Mouse (Mus musculus): Measurements from ENCODE around the gene Prkcb.

Prkcb gene

DNA sequence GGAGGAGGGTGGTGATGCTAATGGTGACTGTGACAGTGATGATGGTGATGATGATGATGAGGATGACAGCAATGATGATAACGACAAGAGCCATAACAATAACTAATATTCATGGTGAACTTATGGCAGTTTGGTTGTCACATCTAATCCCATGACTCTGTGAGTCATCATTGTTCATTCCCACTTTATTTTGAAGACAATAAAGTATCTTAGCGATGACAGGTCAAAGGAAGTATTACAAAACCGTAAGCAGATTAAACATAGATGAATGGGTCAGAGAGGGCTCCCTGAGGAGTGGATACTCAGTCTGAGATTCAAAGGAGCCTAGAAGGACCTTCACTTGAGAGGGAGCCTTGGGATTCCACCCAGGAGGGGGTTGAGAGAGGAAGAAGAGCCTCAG lies 122.3 kb downstream of the Prkcb start:
- DNase-seq: no peak

DNA sequence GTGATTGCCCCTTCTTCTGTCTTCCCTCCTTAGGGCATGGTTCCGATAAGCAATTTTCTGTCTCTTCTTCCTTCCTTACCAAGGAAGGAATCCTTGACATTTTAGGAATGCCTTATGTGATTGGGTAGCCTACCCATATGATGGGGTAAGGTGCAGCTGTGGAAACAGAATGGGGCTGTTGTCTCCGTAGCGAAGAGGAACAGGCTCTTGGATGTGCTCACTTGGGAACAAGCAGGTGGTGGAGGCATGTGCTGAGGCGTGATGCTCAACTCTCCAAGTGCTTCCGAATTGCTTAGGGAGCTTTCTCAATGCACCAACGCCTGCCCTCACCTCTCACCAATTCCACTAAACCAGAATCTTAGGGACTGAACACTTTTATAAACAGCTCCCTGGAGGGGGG lies 124.7 kb downstream of the Prkcb start:
- DNase-seq: no peak

DNA sequence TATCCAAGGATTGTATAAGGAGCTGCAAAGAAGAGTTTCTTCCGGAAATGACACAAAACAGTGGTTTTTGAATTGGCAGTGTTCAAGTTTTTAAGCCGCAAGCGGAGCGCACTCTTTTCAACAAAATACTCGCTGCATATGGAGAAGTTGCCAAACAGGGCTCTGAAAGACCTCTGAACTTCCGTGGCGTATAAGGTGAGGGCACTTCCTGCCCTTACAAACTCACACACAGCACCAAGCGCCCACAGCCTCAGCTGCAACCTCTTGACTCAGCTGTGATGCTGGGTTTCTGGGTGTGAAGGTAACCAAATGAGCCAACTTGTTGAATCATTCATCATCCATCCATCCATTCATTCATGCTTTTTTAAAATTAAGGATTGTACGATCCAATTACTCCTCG lies 125.6 kb downstream of the Prkcb start:
- DNase-seq: no peak

DNA sequence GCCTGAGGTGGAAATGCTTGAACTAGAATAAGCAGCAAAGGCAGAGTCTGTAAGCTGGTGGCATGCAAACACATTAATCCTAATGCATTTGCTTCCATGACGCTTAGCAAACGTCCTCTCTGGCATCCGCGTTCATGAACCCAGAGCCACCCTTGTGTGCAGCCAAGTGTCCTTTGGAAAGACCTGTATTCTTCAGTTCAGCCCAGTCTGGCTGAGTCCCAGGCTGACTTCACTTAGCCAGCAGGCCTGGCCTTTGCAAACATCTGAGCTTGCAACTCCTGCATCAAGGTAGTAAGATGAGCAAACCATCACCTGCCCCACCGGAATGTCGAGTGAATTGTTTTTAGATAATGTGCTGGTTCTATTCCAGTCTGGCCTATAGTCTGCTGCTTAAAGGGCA lies 126.1 kb downstream of the Prkcb start:
- no peak for DNase-seq

DNA sequence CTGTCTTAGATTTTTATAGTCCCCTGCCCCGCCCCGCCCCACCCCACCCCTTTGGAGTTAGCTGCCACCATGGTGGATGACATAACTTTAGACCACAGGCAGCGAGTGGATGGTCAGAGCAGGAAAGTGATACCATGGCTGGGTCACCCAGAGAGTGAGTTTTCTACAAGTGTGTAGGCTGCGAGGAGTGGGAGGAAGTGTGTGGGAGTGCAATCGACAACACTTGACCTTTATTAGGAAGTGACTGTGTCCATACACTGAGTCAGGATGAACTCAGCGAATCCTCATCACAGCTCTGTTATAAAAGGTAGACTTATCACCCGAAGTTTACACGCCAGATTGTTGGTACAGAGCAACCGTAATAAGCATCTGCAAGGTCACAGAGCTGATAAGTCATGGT lies 126.8 kb downstream of the Prkcb start:
- no peak for DNase-seq

DNA sequence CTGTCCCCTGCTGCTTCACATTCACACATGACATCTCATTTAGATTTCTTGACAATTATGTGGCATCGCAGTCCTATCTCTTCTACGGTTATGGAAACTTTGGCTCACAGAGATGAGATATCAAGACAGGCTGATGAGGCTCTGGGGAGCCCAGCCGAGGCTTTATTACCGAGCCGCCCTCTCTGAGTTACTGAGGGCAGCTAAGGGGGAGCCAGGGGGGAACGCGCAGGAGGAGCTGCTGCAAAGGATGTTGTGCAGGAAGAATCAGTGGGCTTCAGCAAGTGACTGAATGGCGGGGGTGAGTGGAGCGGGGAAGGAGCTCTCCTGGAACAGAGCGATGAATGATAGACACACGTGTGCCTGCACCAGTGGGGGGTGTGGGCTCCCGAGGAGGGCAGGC lies 127.4 kb downstream of the Prkcb start:
- DNase-seq: no peak

DNA sequence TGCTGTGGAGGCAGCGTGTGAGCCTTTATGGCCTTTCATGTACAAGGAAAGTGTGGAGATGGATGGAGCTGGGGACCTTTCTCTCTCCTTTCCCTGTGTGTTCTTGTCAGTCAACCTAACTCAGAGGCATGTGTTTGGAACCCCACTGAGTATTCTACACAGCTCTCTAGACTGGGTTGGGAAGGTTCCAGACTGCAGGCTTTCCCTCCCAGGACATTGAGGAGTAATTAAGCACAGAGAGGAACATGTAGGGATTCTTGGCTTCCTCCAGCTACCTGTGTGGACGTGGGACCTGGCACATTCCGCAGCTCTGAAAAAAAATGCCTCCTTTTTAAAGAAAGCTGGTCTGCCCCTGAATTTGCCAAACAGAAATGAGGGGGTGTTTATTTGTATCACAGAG lies 130.0 kb downstream of the Prkcb start:
- no peak for DNase-seq

DNA sequence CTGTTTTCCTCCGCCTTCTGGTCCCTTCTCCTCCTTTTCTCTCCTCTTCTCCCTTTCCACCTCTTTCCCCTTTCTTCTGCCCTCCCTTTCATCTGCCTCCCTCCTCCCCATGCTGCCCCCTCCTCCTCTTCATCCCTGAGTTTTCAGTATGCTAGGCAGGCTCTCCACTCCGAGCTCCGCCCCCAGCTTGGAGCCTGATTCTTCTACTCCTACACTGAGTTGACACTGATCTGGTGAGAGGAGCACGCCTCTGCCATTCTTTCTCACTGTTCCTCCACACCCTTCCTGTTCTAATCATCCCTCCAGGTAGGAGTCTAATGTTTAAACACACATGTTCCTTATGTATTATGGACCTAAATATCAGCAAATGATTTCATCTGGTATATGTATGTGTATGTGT lies 135.3 kb downstream of the Prkcb start:
- DNase-seq: no peak

DNA sequence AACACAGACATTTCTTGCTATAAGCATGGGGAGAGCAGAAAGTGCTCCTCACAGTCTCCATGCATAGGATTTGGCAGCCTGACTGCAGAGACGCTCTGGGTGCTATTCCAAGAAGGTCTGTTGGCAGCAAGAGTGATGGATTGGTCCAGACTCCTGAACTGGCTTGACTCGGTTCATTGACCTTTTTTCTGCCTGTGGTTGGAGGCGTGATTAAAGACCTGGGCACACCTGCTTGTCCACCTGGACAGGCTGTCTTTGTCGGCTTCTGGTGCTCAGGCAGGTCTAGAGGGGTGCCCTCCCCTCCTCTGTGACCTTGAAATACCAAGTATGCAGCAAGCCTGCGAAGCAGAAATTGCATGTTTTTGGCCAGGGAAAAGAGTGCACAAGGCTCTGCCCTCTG lies 140.6 kb downstream of the Prkcb start:
- DNase-seq: no peak

DNA sequence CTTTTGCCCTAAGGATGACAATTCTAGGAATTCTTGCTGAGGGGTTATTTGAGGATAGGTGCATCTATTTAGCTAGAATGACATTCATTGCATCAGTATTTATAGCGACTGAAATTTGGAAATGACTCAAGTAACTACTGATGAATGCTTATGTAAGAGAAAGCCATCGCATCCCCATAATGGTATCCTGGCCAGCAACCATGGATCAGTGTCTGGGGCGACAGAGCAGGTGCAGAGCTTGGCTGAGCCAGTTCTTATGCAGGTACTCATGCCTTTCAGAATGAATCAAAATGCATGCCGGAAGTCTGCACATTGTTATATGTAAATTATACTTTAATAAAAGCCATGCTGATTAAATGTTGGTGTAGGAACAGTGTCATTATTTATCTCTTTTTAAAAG lies 143.8 kb downstream of the Prkcb start:
- DNase-seq: no peak

DNA sequence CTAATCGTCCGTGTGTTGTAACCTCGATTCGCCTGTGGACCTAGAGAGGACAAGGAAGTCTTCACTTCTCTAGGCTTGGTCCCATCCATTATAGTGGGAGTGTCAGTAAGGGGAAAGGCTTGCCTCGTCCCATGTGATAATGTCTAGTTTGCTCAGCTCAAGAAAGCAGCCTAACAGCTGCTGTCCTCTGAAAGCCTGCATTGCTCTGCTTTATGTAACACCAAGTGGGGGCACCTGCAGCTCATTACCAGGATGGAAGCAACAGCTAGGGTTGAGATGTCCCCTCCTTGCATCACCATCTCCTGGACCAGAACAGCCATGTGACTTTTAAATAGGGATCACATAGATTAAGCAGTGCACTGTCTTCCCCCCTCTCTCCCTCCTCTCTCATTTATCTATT lies 144.8 kb downstream of the Prkcb start:
- DNase-seq: no peak

DNA sequence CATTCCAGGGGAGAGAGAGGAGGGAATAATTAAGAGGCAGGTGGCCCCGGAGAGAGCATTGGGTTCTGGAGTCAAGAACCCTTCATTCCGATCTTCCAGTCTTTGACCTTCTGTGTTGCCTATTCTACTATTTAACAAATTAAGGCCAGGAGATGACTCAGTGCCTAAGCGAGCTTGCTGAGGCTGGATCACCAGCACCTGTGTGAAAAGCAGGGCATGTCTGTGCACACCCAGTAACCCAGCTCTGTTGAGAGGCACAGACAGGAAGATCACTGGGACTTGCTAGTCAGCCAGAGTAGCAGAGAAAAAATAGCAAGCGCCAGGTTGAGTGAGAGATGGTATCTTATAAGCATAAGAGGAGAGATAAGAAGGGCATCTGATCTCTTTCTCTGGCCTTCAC lies 146.4 kb downstream of the Prkcb start:
- DNase-seq: no peak

DNA sequence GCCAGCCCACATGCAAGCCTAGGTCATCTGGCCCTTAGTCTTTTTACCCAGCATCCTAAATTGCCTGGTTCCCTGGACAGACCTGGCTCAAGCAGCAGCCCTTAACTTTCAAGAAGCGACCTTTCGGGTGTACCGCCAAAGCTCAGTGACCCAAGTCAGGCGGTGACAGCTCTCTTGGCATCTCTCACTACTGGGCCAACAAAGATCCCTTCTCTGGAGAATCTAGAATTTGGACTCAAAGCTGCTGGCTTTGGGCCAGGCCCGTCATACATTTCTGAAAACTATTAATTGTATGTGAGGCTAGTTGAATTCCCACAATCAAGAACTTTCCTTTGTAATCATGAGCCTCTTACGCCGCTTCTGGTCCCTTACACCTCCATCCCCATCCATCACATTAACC lies 147.0 kb downstream of the Prkcb start:
- DNase-seq: no peak

DNA sequence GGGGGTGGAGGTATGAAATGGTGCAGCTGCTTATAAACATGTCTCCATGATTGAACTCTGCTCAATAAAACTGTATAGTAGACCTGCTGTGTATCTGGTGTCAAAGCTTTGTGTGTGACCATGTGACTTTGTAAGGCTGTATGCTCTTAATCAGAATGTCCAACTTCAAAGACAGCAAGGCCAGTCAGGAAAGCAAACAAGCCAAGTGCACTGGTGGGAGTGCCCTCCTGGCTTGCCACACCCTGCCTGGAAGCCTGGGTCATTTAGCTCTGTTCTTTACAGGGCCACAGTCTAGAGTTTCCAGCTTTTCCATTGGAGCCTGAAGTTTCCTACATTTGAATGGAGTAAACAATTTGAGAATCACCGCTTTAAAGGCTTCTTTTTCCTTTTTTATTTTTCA lies 148.8 kb downstream of the Prkcb start:
- no peak for DNase-seq

DNA sequence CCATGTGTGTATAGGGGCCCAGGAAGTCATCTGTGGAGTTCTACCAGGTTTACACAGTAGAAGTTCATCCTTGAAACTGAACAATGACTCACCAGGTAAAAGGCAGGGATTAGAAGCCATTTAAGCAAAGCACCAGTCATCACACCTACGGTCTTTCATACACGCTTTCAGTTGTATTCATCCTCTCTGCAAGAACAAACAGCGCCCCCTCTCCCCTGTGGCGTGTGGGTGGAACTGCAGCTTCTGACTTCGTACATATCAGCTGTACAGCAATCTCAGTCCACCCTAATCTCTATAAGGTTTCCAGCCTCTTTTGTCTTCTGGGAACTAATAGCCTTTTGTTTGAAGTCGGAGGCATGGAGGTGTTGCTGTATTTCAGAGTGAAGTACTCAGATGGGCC lies 156.5 kb downstream of the Prkcb start:
- DNase-seq: peak; percentile 30

DNA sequence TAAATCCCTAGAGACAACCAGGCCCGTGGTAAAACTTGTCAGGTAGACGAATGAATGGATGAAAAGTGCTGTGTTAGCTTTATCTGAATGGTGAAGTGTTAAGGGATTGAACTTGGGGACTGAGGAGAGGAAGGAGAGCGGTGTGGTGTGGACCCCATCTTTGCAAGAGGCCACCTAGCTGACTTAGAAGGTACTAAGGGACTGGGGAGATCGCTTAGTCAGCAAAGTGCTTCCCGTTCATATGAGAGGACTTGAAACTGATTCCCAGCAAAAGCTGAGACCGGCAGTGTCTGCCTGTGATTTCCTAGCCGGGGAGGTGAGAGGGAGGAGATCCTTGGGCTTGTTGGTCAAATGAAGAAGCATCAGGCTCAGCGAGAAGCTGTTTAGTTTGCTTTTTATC lies 164.1 kb downstream of the Prkcb start:
- DNase-seq: no peak

DNA sequence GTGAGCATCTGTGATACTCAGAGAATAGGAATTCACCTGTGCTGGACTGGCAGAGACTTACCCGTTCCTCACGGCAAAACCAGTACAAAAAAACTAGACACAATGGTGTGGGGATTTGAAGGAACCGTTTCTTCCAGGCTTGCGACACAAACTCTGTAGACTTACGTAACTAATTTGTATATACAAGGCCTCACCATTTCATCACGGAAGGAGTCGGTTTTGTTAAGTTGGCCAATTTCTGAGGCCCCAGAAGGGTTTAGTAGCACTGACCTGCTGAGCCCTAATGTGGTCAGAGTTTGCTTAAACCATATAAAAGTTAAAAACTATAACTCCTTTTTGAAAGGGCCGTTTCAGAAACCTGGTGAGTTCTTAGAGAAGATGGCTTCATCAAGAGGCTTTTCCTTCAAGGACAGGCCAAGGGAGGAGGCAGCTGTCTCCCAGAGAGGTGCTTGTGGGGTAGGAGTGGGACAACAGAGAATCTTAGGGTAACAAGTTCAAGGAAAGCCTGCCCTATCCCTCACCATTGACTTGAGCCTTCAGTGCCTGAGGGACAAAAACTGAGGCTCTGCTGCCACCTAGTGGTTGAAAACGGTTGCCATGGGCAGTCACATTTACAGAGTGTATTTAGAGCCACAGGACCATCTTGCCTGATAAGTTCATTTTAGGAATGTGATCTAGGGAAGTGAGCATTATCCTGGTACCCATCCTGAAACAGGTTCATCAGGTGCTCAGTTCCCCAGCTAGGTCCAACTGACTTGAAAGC lies 170.8 kb downstream of the Prkcb start:
- DNase-seq: peak; percentile 89

DNA sequence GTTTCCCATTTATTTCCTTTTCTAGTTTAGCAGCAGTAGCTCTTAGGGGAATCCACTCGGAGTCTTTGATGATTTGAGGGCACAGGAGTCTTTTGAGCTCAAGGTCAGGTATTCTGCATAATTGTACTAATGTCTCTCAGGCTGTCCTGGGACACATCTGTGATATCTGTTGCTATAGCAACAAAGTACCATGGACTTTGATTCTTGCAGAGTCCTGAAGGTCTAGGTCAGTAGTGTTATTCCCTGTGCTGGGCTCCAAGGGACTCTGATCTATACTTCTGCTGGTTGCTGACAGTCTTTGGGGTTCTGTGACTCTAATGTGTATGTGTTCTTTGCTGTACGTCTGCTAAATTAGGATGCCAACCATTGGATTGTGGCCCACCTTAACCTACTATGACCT lies 171.5 kb downstream of the Prkcb start:
- DNase-seq: no peak

DNA sequence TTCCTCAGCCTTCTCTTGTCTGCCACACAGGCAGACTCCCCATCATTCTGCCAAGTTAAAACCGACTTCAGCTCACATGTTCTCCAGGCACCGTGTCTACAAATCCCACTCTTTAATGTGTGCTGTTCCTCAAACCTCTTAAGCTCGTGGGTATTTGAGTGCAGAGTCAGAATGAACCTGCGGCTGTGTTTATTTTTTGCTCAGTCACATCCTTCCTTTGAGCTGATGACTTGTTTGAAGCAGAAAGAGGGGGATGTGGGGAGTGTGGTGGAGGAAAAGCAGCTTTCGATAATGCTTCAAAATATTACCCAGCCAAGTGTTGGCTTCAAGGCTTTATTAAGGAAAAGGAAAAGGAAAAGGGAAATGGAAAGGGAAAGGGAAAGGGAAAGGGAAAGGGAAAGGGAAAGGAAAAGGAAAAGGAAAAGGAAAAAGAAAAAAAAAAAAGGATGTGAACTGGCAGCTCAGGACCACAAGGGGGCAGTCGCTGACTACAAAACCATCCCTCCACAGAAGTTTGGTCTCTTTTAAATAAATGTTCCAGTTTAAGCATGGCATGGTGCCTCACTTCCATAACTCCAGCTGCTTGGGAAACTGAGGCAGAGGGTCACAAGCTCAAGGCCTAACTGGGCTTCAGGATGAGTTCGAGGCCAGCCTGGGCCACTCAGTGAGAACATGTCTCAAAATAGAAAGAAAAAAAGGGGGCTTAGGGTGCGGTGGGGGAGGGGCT lies 177.4 kb downstream of the Prkcb start:
- DNase-seq: peak; percentile 33

DNA sequence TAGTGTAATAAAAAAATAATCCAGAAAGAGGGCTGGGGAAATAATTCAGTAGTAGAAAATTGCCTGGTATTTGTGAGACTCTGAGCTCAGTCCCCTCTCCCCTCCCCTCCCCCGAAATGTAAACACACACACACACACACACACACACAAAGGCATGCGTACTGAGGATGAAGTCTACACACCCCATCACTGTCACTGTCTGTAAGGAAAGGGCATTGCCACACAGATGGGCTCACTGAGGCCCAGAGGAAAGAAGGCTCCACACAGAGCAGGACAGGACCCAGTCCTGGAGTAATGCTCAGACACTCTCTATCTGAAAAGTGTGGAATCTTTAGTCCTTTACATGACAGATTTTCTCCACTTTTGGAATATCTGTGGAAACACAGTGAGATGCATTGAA lies 178.2 kb downstream of the Prkcb start:
- no peak for DNase-seq

DNA sequence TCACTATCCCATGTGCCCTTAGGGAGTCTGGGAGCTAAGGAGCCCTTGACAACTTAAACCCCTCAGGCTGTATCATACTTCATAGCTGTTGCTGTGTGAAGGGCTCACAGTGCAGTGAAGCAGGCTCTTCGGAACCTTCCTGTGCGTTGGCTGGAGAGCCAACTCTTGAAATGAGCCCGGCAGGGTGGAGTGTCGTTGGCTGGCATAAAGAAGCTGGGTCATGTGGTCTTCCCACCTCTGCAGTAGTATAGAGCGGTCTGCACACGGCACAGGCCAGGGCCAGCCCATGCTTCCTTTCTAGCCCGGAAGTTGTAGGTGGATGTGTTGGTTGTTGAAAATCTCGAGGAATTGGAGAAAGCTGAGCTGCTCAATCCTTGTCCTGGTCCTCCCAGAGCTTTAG lies 179.3 kb downstream of the Prkcb start:
- DNase-seq: no peak

DNA sequence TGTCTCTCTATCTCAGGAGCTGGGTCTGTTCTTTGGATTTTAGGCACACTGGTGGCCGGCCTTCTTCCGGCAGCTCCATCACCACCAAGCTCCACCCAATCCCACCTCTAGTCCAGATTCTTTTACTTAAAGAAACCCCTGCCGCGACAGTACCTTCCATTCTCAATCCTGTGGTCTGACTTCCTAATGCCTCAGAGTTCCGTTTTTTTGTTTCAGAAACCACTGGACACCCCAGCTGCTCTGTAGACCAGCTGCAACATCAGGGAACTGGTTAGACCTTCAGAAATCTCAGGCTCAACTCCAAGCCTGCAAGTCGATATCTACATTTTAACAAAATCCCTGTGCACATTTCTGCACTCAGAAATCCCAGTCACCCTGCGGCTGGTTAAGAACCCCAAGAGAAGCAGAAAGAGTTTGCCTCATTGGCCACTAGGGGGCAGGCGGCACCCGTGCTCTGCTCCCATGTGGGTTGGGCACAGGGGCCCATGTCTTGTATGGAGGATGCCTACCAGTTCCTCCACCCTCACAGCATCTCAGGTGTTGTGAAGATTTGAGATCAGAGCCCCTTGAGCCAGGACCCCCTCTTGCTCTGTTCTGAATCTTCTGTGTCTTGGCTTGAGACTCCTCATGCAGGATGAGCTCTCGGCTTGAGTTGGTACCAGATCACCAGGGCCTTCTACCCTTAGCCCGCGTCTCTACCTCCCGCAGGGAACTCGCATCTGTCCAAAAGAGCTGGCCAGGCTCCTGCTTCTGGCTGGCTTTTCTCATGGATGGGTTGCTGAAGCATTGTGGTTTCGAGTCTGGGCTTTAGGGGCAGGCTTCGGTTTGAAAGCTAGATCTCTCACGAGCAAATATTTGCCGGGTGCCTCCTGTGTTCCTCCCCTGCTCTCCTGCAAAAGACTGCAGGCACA lies 182.1 kb downstream of the Prkcb start:
- peak; percentile 72 for DNase-seq

DNA sequence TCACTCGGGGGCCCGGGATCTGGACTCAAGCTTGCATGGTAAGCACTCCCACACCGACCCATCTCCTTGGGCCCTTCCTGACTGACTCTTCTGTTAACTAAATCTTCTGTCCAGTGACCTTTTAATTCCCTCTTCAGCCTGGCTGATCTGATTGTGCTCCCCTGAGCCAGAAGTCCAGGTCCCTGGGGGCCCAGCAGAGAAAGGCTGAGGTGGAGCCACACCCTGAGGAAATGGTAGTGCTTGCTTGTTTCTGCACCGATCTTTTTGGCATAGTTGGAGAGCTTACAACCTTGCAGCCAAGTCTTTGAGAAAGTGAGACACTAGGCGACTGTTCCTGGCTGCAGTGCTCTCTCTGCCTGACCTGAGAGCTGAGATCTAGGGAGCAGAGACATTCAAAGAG lies 183.7 kb downstream of the Prkcb start:
- DNase-seq: no peak

DNA sequence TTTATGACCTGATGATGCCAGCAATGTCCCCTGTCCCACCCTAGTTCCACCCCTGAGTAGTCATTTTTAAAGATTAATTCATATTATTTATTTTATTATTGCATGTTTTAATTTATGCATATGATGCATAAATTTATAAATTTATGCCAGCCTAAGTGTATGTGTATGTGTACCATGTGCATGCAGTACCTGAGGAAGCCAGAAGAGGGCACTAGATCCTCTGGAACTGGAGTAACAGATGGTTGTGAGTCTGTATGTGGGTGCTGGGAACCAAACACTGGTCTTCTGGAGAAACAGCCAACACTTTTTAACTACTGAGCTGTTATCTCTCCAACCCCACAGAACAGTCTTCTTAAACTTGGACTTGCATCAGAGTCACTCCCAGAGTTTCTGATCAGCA lies 186.5 kb downstream of the Prkcb start:
- no peak for DNase-seq
